Mouse (Mus musculus) limb, embryonic 13.5 days (tissue): ENCODE measurements around the gene Rnf227. TPM values are rescaled to one million over a fixed set of nuclear protein-coding genes. Genes with fewer than 3 reads are reported as not detected.
A peak's percentile ranks its signal among the peaks of the same experiment; 100 is the strongest.

Experiments used
- ATAC-seq: fragments of 200-750 bp; cut with Nextera tagmentation; 2 replicates; pipeline ENCODE4 v1.8.0; 2017; ENCODE audit warnings: low read depth, moderate number of reproducible peaks, moderate TSS enrichment; ENCODE audit not compliant: low FRiP score
- H3K27ac ChIP-seq: fragments of 300-500 bp; sonication (generic); 2 replicates; pipeline ENCODE4 v1.5.1; 2015; ENCODE audit warnings: inconsistent platforms, mild to moderate bottlenecking, moderate library complexity
- H3K27me3 ChIP-seq: fragments of 300-500 bp; sonication (generic); 2 replicates; pipeline ENCODE4 v1.6.1; 2015; ENCODE audit warnings: mild to moderate bottlenecking, inconsistent platforms
- H3K36me3 ChIP-seq: fragments of 300-500 bp; sonication (generic); 2 replicates; pipeline ENCODE4 v1.6.1; 2015; ENCODE audit warnings: inconsistent platforms, mild to moderate bottlenecking, moderate library complexity
- H3K4me1 ChIP-seq: fragments of 300-500 bp; sonication (generic); 2 replicates; pipeline ENCODE4 v1.6.1; 2015; ENCODE audit warnings: inconsistent platforms
- H3K4me2 ChIP-seq: fragments of 300-500 bp; sonication (generic); replicated peaks from 2 replicates; pipeline ENCODE4 v1.6.1; 2015; ENCODE audit warnings: inconsistent platforms, mild to moderate bottlenecking, moderate library complexity
- H3K4me3 ChIP-seq: fragments of 300-500 bp; sonication (generic); 2 replicates; pipeline ENCODE4 v1.5.1; 2015; ENCODE audit warnings: moderate library complexity, mild to moderate bottlenecking, inconsistent platforms
- H3K9ac ChIP-seq: fragments of 300-500 bp; sonication (generic); 2 replicates; pipeline ENCODE4 v1.6.1; 2015; ENCODE audit warnings: mild to moderate bottlenecking, inconsistent platforms
- H3K9me3 ChIP-seq: fragments of 300-500 bp; sonication (generic); 2 replicates; pipeline ENCODE4 v1.6.1; 2016; ENCODE audit warnings: inconsistent platforms
- WGBS: fragments of 180-500 bp; shearing (Covaris S2); methylation state at CpG from one replicate; pipeline ENCODE4 v1.1.7; 2015; 5-methylcytosine and 5-hydroxymethylcytosine counted together
- polyA plus RNA-seq: library from polyadenylated mRNA; unstranded; fragments of >200 nt; fragmentation: Nextera tagmentation; extraction: Ambion mirVana; gene quantifications from 2 replicates; pipeline ENCODE4 v1.2.1, GENCODE M21; 2015

Gene Rnf227
- polyA plus RNA-seq, 1 experiment from 2014 or later, result 24.6 TPM

DNA sequence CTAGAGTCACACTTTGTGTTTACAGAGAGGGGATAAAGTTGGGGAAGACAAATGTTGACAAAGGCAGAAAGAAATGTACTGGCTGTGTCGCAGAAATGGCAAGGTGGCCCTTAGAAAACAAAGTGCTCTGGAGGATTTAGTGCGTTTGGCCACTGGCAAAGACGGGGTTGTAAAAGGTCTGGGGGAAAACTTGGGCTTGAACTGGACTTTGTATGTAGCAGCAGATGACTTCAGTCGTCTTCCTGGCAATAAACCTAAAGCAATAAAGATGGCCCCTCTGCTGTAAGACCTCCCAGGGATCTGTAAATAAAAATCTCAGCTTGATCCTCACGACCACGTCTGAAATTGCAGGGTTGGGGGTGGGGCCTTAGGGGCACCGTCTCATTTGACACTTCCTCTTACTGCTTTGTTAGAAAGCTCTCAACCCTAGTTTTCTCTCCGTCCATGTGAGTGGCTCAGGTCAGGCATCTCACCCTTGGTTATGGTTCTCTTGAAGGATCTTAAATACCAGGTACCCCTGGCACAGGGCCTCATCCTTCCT lies 7.5 kb upstream of the Rnf227 start:
- Histone ChIP-seq H3K4me3 (no peak overlapping the region), H3K4me2 (peak overlapping the region; percentile 67), H3K4me1 (peaks cover 22% of the 10 kb centered on the region), H3K27me3 (peaks cover 18% of the 10 kb centered on the region), H3K27ac (peak overlapping the region; percentile 80; the same call in 1 of the 2 replicates), H3K36me3 (no peaks in the 10 kb centered on the region), H3K9ac (peak overlapping the region; percentile 77; the same call in 1 of the 2 replicates), H3K9me3 (no peaks in the 10 kb centered on the region)
- 16% methylated on average over 8 of the region's 8 CpGs for WGBS
- ATAC-seq, result no peak

DNA sequence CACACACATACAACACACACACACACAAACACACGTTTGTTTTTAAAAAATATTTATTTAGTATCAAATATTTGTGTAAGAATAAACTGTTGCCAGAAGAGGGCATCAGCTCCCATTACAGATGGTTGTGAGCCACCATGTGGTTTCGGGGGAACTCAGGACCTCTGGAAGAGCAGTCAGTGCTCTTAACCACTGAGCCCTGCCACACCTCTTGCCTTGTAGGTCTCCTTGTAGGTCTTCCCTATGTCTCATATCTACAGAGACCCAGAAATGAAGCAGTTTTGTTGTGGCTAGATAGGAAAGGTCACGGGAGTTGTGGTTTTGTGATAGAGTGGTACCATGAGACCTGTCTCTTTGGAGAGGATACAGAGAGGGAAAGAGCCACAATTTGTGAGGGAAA lies 6.3 kb upstream of the Rnf227 start:
- Histone ChIP-seq H3K27ac (no peak overlapping the region; the same call in 1 of the 2 replicates), H3K36me3 (no peaks in the 10 kb centered on the region), H3K4me2 (no peak overlapping the region), H3K27me3 (peaks cover 8% of the 10 kb centered on the region; the same call in 1 of the 2 replicates), H3K4me1 (peaks cover 22% of the 10 kb centered on the region), H3K9ac (no peak overlapping the region), H3K4me3 (no peak overlapping the region), H3K9me3 (no peaks in the 10 kb centered on the region)
- ATAC-seq, result no peak
- 61% methylated on average over 3 of the region's 3 CpGs for WGBS

GRCm38 (mm10) chr11:69334796-69335195 lies 5.5 kb upstream of the Rnf227 start:
- Histone ChIP-seq H3K36me3 (no peaks in the 10 kb centered on the region), H3K4me3 (no peak overlapping the region), H3K9ac (no peak overlapping the region), H3K4me2 (no peak overlapping the region), H3K9me3 (no peaks in the 10 kb centered on the region), H3K4me1 (peaks cover 24% of the 10 kb centered on the region), H3K27me3 (no peaks in the 10 kb centered on the region; the same call in 1 of the 2 replicates), H3K27ac (no peak overlapping the region)
- 57% methylated on average over 4 of the region's 4 CpGs for WGBS
- ATAC-seq, result no peak

DNA sequence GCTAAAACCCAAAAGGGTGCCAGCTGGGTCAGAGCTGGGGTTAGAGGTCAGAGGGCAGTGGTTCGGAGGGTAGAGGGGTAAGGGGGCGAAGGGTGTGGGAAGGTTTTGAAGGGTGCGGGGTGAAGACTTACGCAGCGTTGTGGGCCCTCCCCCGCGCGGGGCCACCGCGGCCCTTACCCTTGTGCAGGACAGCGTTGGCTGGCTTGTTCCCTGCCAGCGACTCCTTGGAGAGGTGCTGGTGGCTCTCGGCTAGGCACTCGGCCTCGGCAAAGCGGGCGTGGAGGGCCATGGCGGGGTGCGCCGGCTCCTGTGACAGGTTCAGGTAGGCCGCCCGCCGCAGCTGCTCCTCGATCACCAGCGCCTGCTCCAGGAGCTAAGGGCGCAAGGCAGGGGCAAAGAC lies 6.2 kb downstream of the Rnf227 start:
- peaks cover 2% of the 10 kb centered on the region for H3K4me1 ChIP-seq
- H3K27ac ChIP-seq, result no peak overlapping the region
- H3K4me2 ChIP-seq, result no peak overlapping the region
- no peaks in the 10 kb centered on the region for H3K9me3 ChIP-seq
- 87% methylated on average over 24 of the region's 26 CpGs for WGBS
- no peak for ATAC-seq
- no peaks in the 10 kb centered on the region for H3K27me3 ChIP-seq
- peaks cover 88% of the 10 kb centered on the region for H3K36me3 ChIP-seq
- H3K4me3 ChIP-seq, result no peak overlapping the region
- H3K9ac ChIP-seq, result no peak overlapping the region

DNA sequence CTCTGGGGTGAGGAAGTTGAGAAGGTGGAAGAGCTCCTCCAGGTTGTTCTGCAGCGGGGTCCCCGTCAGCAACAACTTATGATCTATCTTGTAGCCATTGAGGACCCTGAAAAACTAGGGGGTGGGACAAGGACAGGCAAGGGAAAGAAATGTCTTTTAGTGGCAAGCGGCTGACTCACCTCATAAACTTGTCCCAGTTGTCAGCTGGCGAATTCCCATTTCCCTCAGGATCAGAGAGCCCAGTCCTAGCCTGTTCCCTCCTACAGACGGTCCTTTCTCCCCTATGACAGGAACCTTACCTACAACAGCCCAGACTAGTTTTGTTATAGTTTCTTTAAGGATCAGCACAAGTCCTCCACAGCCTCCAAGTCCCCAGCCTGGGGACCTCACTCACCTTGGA lies 16.3 kb downstream of the Rnf227 start:
- Histone ChIP-seq H3K9me3 (no peaks in the 10 kb centered on the region), H3K9ac (no peak overlapping the region), H3K27me3 (no peaks in the 10 kb centered on the region), H3K4me3 (no peak overlapping the region), H3K27ac (no peak overlapping the region), H3K4me2 (no peak overlapping the region), H3K36me3 (peaks cover 100% of the 10 kb centered on the region), H3K4me1 (no peaks in the 10 kb centered on the region)
- 83% methylated on average over 5 of the region's 5 CpGs for WGBS
- no peak for ATAC-seq

GRCm38 (mm10) chr11:69357690-69358089 lies 17.4 kb downstream of the Rnf227 start:
- H3K4me3 ChIP-seq, result no peak overlapping the region
- peaks cover 99% of the 10 kb centered on the region for H3K36me3 ChIP-seq
- H3K9ac ChIP-seq, result no peak overlapping the region
- H3K4me2 ChIP-seq, result no peak overlapping the region
- 84% methylated on average over 12 of the region's 12 CpGs for WGBS
- no peaks in the 10 kb centered on the region for H3K27me3 ChIP-seq
- peak; percentile 26; the same call in 1 of the 2 replicates for ATAC-seq
- H3K4me1 ChIP-seq, result peaks cover 4% of the 10 kb centered on the region
- no peak overlapping the region for H3K27ac ChIP-seq
- no peaks in the 10 kb centered on the region for H3K9me3 ChIP-seq

- Histone ChIP-seq H3K4me1 (peaks cover 40% of the 10 kb centered on the region), H3K9me3 (0 out of 2 replicates have a peak, but pooled peaks cover 3% of the 10 kb centered on the region), H3K9ac (no peak overlapping the region), H3K4me3 (no peak overlapping the region), H3K4me2 (no peak overlapping the region), H3K27me3 (no peaks in the 10 kb centered on the region), H3K27ac (no peak overlapping the region), H3K36me3 (peaks cover 75% of the 10 kb centered on the region)
- no peak for ATAC-seq
- 53% methylated on average over 7 of the region's 7 CpGs for WGBS
Observed at GRCm38 (mm10) chr11:69362021-69362420, 21.8 kb downstream of the Rnf227 start.

DNA sequence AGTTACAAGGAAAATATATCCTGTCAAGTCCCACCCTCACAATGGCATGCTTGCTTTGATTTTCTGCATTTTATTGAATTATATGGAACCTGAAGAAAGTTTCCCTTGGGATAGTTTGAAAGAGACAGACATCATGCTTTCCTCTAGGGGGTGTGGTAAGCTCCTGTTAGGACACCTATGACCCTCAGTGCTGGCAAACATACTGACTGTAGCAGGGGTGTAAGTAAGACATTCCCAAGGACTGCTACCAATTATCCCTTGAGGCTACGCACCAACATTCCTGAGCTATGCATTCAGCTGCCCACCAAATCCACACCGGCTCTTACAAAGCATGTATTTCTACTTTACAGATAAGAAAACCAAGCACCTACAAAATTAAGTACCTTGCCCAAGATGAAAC lies 22.2 kb downstream of the Rnf227 start:
- Histone ChIP-seq H3K4me1 (peaks cover 40% of the 10 kb centered on the region), H3K4me3 (no peak overlapping the region), H3K4me2 (no peak overlapping the region), H3K36me3 (peaks cover 70% of the 10 kb centered on the region), H3K9ac (no peak overlapping the region), H3K9me3 (0 out of 2 replicates have a peak, but pooled peaks cover 3% of the 10 kb centered on the region), H3K27me3 (no peaks in the 10 kb centered on the region), H3K27ac (no peak overlapping the region)
- no peak for ATAC-seq
- WGBS, result 20% methylated on average over 2 of the region's 2 CpGs

- H3K27me3 ChIP-seq, result no peaks in the 10 kb centered on the region
- H3K9ac ChIP-seq, result peak overlapping the region; percentile 73
- no peak for ATAC-seq
- H3K9me3 ChIP-seq, result 0 out of 2 replicates have a peak, but pooled peaks cover 3% of the 10 kb centered on the region
- H3K27ac ChIP-seq, result peak overlapping the region; percentile 100; the same call in 1 of the 2 replicates
- peaks cover 51% of the 10 kb centered on the region for H3K36me3 ChIP-seq
- 59% methylated on average over 8 of the region's 8 CpGs for WGBS
- peaks cover 42% of the 10 kb centered on the region for H3K4me1 ChIP-seq
- H3K4me2 ChIP-seq, result peak overlapping the region; percentile 98
- peak overlapping the region; percentile 87 for H3K4me3 ChIP-seq
Observed at GRCm38 (mm10) chr11:69364376-69364775, 24.1 kb downstream of the Rnf227 start.

GRCm38 (mm10) chr11:69364910-69365309 lies 24.6 kb downstream of the Rnf227 start:
- peak; percentile 22 for ATAC-seq
- peaks cover 45% of the 10 kb centered on the region for H3K4me1 ChIP-seq

DNA sequence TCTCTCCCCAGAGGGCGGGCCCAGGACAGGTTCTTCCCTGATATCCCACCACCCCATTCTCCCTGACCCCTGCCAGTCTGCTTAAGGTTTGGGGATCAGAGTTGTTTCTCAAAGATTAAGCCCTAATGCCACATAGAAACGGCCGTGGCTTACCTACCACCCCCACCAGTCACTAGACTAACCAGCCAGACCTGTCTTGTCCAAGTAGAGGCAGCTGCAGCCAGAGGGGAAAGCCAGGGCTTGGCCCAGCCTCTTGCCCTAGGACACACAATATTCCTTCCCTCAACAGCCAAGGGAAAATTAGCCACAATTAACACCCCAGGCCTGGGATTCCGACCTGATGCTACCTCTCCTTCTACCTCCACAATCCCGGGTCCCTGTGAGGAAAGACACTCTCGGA lies 25.5 kb downstream of the Rnf227 start:
- Histone ChIP-seq H3K36me3 (peaks cover 38% of the 10 kb centered on the region), H3K4me3 (peak overlapping the region; percentile 87), H3K4me2 (peak overlapping the region; percentile 98), H3K9me3 (0 out of 2 replicates have a peak, but pooled peaks cover 3% of the 10 kb centered on the region), H3K4me1 (peaks cover 50% of the 10 kb centered on the region), H3K27ac (peak overlapping the region; percentile 100), H3K27me3 (no peaks in the 10 kb centered on the region), H3K9ac (peak overlapping the region; percentile 73)
- ATAC-seq, result no peak
- WGBS, result 16% methylated on average over 6 of the region's 6 CpGs

More at GRCm38 (mm10) chr11:69364910-69365309, 24.6 kb downstream of the Rnf227 start:
- Histone ChIP-seq H3K9ac (peak overlapping the region; percentile 73), H3K27ac (peak overlapping the region; percentile 100), H3K9me3 (0 out of 2 replicates have a peak, but pooled peaks cover 3% of the 10 kb centered on the region), H3K36me3 (peaks cover 46% of the 10 kb centered on the region), H3K27me3 (no peaks in the 10 kb centered on the region), H3K4me3 (peak overlapping the region; percentile 87), H3K4me2 (peak overlapping the region; percentile 98)
- WGBS, result 2% methylated on average over 6 of the region's 6 CpGs

DNA sequence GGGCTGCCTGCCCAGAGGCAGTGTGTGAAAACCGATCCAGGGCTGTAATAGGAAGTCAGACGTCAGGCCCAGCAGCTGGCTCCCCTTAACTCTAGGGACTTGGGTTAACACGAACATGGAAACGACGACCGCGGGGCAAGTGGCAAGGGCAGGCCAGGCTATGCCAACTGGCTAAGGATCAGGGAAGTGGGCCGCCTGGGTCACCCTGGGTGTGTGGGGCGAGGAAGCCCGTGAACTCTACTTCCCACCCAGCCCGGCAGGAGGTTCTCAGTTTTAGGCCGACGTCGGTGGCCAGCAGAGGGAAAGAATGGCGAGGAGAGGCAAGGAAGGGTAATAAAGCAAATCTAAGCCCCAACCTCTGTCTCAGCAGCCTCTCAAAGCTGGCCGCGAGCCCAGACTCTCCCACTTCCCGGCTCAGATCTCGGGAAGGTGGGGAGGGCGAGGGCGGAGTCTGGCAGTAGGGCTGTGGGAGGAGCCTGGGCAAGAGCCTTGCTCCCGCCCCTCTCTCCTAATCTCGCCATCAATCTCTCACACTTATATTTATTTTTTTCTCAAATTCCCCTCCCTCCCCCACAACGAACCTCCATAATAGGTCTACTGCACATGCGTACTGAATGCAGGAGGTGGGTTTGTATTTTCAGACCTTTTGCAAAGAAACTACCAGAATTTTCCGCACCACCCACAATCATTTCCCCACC lies 26.0 kb downstream of the Rnf227 start:
- Histone ChIP-seq H3K4me3 (peak overlapping the region; percentile 87), H3K4me1 (peaks cover 55% of the 10 kb centered on the region), H3K27ac (peak overlapping the region; percentile 100), H3K9ac (peak overlapping the region; percentile 73), H3K4me2 (peak overlapping the region; percentile 98), H3K36me3 (peaks cover 32% of the 10 kb centered on the region), H3K27me3 (no peaks in the 10 kb centered on the region), H3K9me3 (0 out of 2 replicates have a peak, but pooled peaks cover 3% of the 10 kb centered on the region)
- peak; percentile 86 for ATAC-seq
- WGBS, result under 1% methylated on average over 26 of the region's 26 CpGs
